Mouse (Mus musculus) lung, postnatal 0 days (tissue): Measurements from ENCODE around the gene Wdr35. TPM values are rescaled to one million over a fixed set of nuclear protein-coding genes. Genes with fewer than 3 reads are reported as not detected.
"Not testable (repeated sequence)": the region's sequence is repeated elsewhere in the genome, so short reads cannot be mapped to it uniquely, and the experiment has no call there.

ENCODE experiments used
- ATAC-seq: fragments of 200-750 bp; cut with Nextera tagmentation; 2 replicates; pipeline ENCODE4 v1.8.0; 2017; ENCODE audit warnings: moderate library complexity
- DNase-seq: peaks from one replicate; pipeline ENCODE4 v3.0.0-alpha.2; 2016; ENCODE audit warnings: low spot score
- H3K27ac ChIP-seq: fragments of 300-500 bp; sonication (generic); 2 replicates; pipeline ENCODE4 v1.5.1; 2014; ENCODE audit warnings: antibody characterized with exemption, mild to moderate bottlenecking, low read length, mixed read lengths
- H3K27me3 ChIP-seq: fragments of 300-500 bp; sonication (generic); replicated peaks from 2 replicates; pipeline ENCODE4 v1.6.1; 2014; ENCODE audit warnings: low read length, mixed read lengths; ENCODE audit not compliant: insufficient read depth
- H3K36me3 ChIP-seq: fragments of 300-500 bp; sonication (generic); 2 replicates; pipeline ENCODE4 v1.6.1; 2014; ENCODE audit warnings: low read length, mixed read lengths; ENCODE audit not compliant: insufficient read depth
- H3K4me1 ChIP-seq: fragments of 300-500 bp; sonication (generic); 2 replicates; pipeline ENCODE4 v1.6.1; 2014; ENCODE audit warnings: antibody characterized with exemption, low read depth, low read length, mixed read lengths; ENCODE audit not compliant: insufficient read depth
- H3K4me2 ChIP-seq: fragments of 300-500 bp; sonication (generic); replicated peaks from 2 replicates; pipeline ENCODE4 v1.6.1; 2014; ENCODE audit warnings: low read depth, mild to moderate bottlenecking, low read length, moderate library complexity, mixed read lengths
- H3K4me3 ChIP-seq: fragments of 300-500 bp; sonication (generic); 2 replicates; pipeline ENCODE4 v1.5.1; 2014; ENCODE audit warnings: low read depth, low read length
- H3K9ac ChIP-seq: fragments of 300-500 bp; sonication (generic); replicated peaks from 2 replicates; pipeline ENCODE4 v1.6.1; 2014; ENCODE audit warnings: low read depth, mild to moderate bottlenecking
- H3K9me3 ChIP-seq: fragments of 300-500 bp; sonication (generic); 2 replicates; pipeline ENCODE4 v1.6.1; 2016; ENCODE audit warnings: low read length, mixed read lengths
- CTCF ChIP-seq: IDR thresholded peaks from 2 replicates; pipeline ENCODE4 v1.5.1; 2016; ENCODE audit warnings: antibody characterized with exemption, mild to moderate bottlenecking
- EP300 ChIP-seq: IDR thresholded peaks from 2 replicates; pipeline ENCODE4 v1.6.1; 2016; ENCODE audit warnings: antibody characterized with exemption, mild to moderate bottlenecking, control low read depth
- WGBS: fragments of 180-500 bp; shearing (Covaris S2); extraction: QIAGEN DNeasy Blood & Tissue Kit; methylation state at CpG from one replicate; pipeline ENCODE4 v1.1.7; 2014; 5-methylcytosine and 5-hydroxymethylcytosine counted together
- polyA plus RNA-seq: library from polyadenylated mRNA; unstranded; fragments of >200 nt; fragmentation: Nextera tagmentation; extraction: Ambion mirVana; gene quantifications from 2 replicates; pipeline ENCODE4 v1.2.1, GENCODE M21; 2015

Gene Wdr35
- 7.6 and 10.4 TPM in 2 replicates for polyA plus RNA-seq

- H3K4me2 ChIP-seq = peak within 1 kb of the TSS; percentile 73
- ATAC-seq (peak; percentile 90), DNase-seq (peak; percentile 91)
- peak within 1 kb of the TSS; percentile 41; the same call in 1 of the 2 replicates for H3K9ac ChIP-seq
- no peaks in the 10 kb centered on the region for H3K27me3 ChIP-seq
- peak within 1 kb of the TSS; percentile 64 for H3K4me3 ChIP-seq
- H3K9me3 ChIP-seq = no peaks in the 10 kb centered on the region; the same call in 1 of the 2 replicates
- H3K27ac ChIP-seq = no peak within 1 kb of the TSS
- WGBS = under 1% methylated on average over 45 of the region's 45 CpGs
- H3K36me3 ChIP-seq = no peaks in the 10 kb centered on the region
- H3K4me1 ChIP-seq = no peaks in the 10 kb centered on the region
- TF ChIP-seq CTCF = no peak
- TF ChIP-seq EP300 = no peak
Observed at GRCm38 (mm10) chr12:8973820-8974465, at the start of gene Wdr35. Wdr35 (plus strand) TSS chr12:8973892.

- TF ChIP-seq CTCF (no peak), EP300 (no peak)
- Histone ChIP-seq H3K4me3 (no peak overlapping the region), H3K9me3 (no peaks in the 10 kb centered on the region), H3K4me2 (no peak overlapping the region), H3K27ac (no peak overlapping the region), H3K4me1 (peaks cover 12% of the 10 kb centered on the region; the same call in 1 of the 2 replicates), H3K27me3 (no peaks in the 10 kb centered on the region), H3K36me3 (peaks cover under 1% of the 10 kb centered on the region; the same call in 1 of the 2 replicates), H3K9ac (no peak overlapping the region)
- WGBS = 76% methylated on average over 3 of the region's 3 CpGs
- 0 out of 2 replicates have a peak, but pooled peaks have one; percentile 25 for ATAC-seq
- DNase-seq = peak; percentile 53
Observed at GRCm38 (mm10) chr12:8927652-8928051, 46.0 kb upstream of the Wdr35 start.

- Histone ChIP-seq H3K4me1 (peaks cover 4% of the 10 kb centered on the region; the same call in 1 of the 2 replicates), H3K4me3 (no peak overlapping the region), H3K27ac (no peak overlapping the region), H3K27me3 (no peaks in the 10 kb centered on the region), H3K9ac (no peak overlapping the region), H3K36me3 (peaks cover 5% of the 10 kb centered on the region; the same call in 1 of the 2 replicates), H3K9me3 (no peaks in the 10 kb centered on the region), H3K4me2 (no peak overlapping the region)
- 67% methylated on average over 4 of the region's 4 CpGs for WGBS
- ATAC-seq (no peak), DNase-seq (no peak)
- TF ChIP-seq CTCF (no peak), EP300 (no peak)
Observed at GRCm38 (mm10) chr12:8928766-8929165, 44.9 kb upstream of the Wdr35 start.

- Histone ChIP-seq H3K9me3 (no peaks in the 10 kb centered on the region), H3K27ac (no peak overlapping the region), H3K9ac (no peak overlapping the region), H3K4me3 (no peak overlapping the region), H3K36me3 (peaks cover 10% of the 10 kb centered on the region; the same call in 1 of the 2 replicates), H3K27me3 (no peaks in the 10 kb centered on the region), H3K4me2 (no peak overlapping the region), H3K4me1 (peaks cover 2% of the 10 kb centered on the region; the same call in 1 of the 2 replicates)
- no peak for DNase-seq
- no peak for ATAC-seq
- TF ChIP-seq EP300 (no peak), CTCF (no peak)
- WGBS = 74% methylated on average over 4 of the region's 4 CpGs
Observed at GRCm38 (mm10) chr12:8931083-8931482, 42.6 kb upstream of the Wdr35 start.

GRCm38 (mm10) chr12:8935349-8935748 lies 38.3 kb upstream of the Wdr35 start:
- WGBS = 49% methylated on average over 5 of the region's 5 CpGs
- Histone ChIP-seq H3K9me3 (no peaks in the 10 kb centered on the region), H3K4me2 (no peak overlapping the region), H3K27me3 (no peaks in the 10 kb centered on the region), H3K9ac (no peak overlapping the region), H3K4me1 (no peaks in the 10 kb centered on the region; the same call in 1 of the 2 replicates), H3K4me3 (no peak overlapping the region), H3K27ac (no peak overlapping the region), H3K36me3 (peaks cover 20% of the 10 kb centered on the region)
- ATAC-seq (peak; percentile 54), DNase-seq (peak; percentile 49)
- TF ChIP-seq EP300 (no peak), CTCF (no peak)

GRCm38 (mm10) chr12:8936210-8936609 lies 37.5 kb upstream of the Wdr35 start:
- 68% methylated on average over 4 of the region's 4 CpGs for WGBS
- not testable (repeated sequence) for H3K4me1 ChIP-seq, H3K4me3 ChIP-seq, H3K27me3 ChIP-seq, H3K9me3 ChIP-seq, H3K4me2 ChIP-seq, ATAC-seq, DNase-seq, H3K27ac ChIP-seq, H3K9ac ChIP-seq
- peak; percentile 57 for TF ChIP-seq CTCF
- peaks cover 20% of the 10 kb centered on the region for H3K36me3 ChIP-seq
